Mouse (Mus musculus) heart, adult 2 months (tissue): ENCODE results near the gene Mt2.
A peak's percentile ranks its signal among the peaks of the same experiment; 100 is the strongest.

Source experiments
- CTCF ChIP-seq: fragments of 200-600 bp; IDR thresholded peaks from 2 replicates; pipeline ENCODE4 v1.8.1; 2022; ENCODE audit warnings: antibody characterized with exemption, mild to moderate bottlenecking, moderate library complexity
- EP300 ChIP-seq: fragments of 200-500 bp; IDR thresholded peaks from 2 replicates; pipeline ENCODE4 v1.6.1; 2011; ENCODE audit warnings: low read depth, low read length, control low read depth; ENCODE audit not compliant: insufficient read depth
- POLR2A ChIP-seq: fragments of 200-500 bp; IDR thresholded peaks from 2 replicates; pipeline ENCODE4 v1.6.1; 2011; ENCODE audit warnings: mild to moderate bottlenecking, low read depth, low read length, control low read depth; ENCODE audit not compliant: insufficient read depth

DNA sequence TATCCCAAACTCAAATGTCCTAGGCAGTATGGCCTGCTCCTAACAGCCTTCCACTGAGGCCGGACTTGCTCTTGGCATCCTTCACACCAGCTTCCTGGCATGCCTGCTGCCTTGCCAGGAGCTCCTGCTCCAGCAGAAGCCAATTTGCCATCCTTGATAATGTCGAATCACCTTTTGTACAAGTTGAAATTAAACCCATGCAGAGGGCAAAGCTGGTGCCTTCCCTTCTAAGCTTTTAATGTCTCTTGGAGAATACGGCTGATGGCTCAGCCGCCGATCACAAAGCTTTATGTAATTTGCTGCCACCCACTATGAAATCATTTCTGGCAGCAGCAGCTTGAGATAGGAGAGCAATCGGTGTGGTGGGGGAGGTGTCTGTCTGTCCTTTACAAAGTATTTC lies 37.2 kb downstream of the Mt2 start:
- TF ChIP-seq CTCF (no peak), POLR2A (no peak), EP300 (0 out of 2 replicates have a peak, but pooled peaks have one; percentile 7)
